Mouse (Mus musculus) kidney, adult 18-20 months (tissue): Measurements from ENCODE around the gene Kif17.

Experiments
- DNase-seq: peaks from one replicate; pipeline ENCODE4 v3.0.0; 2021

Kif17 gene

GRCm38 (mm10) chr4:138250088-138250960 lies at the start of gene Kif17, which contains the start of gene Sh2d5:
Gene Kif17, plus strand, starts transcription at chr4:138250435.
Gene Sh2d5, plus strand, starts transcription at chr4:138250403.
- peak; percentile 66 for DNase-seq

- DNase-seq = no peak
Observed at GRCm38 (mm10) chr4:138200769-138201168, 49.5 kb upstream of the Kif17 start.

- no peak for DNase-seq
Observed at GRCm38 (mm10) chr4:138201696-138202095, 48.5 kb upstream of the Kif17 start.

GRCm38 (mm10) chr4:138210116-138210515 lies 40.1 kb upstream of the Kif17 start:
- DNase-seq = no peak

- DNase-seq = no peak
Observed at GRCm38 (mm10) chr4:138213861-138214260, 36.4 kb upstream of the Kif17 start.

GRCm38 (mm10) chr4:138215671-138216199 lies 34.5 kb upstream of the Kif17 start:
- no peak for DNase-seq

- DNase-seq = peak; percentile 78
Observed at GRCm38 (mm10) chr4:138216200-138216890, 33.9 kb upstream of the Kif17 start, which contains the start of gene Hp1bp3. Gene Hp1bp3, plus strand, starts transcription at chr4:138216296.

- peak; percentile 97 for DNase-seq
Observed at GRCm38 (mm10) chr4:138216891-138217392, 33.3 kb upstream of the Kif17 start.

GRCm38 (mm10) chr4:138217441-138217840 lies 32.8 kb upstream of the Kif17 start:
- no peak for DNase-seq

- no peak for DNase-seq
Observed at GRCm38 (mm10) chr4:138217951-138218685, 32.1 kb upstream of the Kif17 start.

GRCm38 (mm10) chr4:138219331-138219730 lies 30.9 kb upstream of the Kif17 start:
- no peak for DNase-seq

GRCm38 (mm10) chr4:138220761-138221160 lies 29.5 kb upstream of the Kif17 start:
- DNase-seq = no peak

GRCm38 (mm10) chr4:138221406-138221805 lies 28.8 kb upstream of the Kif17 start:
- DNase-seq = no peak

GRCm38 (mm10) chr4:138222396-138222795 lies 27.8 kb upstream of the Kif17 start:
- DNase-seq = no peak

- DNase-seq = no peak
Observed at GRCm38 (mm10) chr4:138223623-138224022, 26.6 kb upstream of the Kif17 start.

- DNase-seq = no peak
Observed at GRCm38 (mm10) chr4:138246756-138247665, 3.2 kb upstream of the Kif17 start.

GRCm38 (mm10) chr4:138251819-138252218 lies 1.6 kb downstream of the Kif17 start:
- DNase-seq = no peak

GRCm38 (mm10) chr4:138252231-138252630 lies 2.0 kb downstream of the Kif17 start:
- DNase-seq = no peak

- DNase-seq = no peak
Observed at GRCm38 (mm10) chr4:138257116-138257687, 7.0 kb downstream of the Kif17 start.

- no peak for DNase-seq
Observed at GRCm38 (mm10) chr4:138258663-138259062, 8.4 kb downstream of the Kif17 start.

GRCm38 (mm10) chr4:138259482-138259881 lies 9.2 kb downstream of the Kif17 start:
- no peak for DNase-seq
